Mouse (Mus musculus): Measurements from ENCODE around the gene Snx9.

The Snx9 gene

DNA sequence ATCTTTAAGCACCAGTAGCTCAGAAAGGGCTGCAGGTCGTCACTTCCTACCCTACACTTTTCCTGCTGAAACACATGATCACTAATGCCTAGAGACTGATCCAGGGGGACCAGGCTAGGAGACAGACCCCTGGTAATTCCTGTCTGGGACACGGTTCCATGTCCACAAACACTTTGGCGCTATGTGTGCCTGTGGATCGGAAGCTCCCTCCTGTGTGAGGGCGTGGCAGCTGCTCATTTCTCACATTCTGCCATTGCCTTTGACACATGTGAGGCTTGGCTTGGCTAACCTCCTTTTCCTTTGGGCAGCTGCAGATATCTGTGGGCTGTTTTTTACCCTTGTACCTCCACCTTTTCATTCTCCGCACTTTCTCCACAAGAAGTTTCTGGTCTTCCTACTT is 22.0 kb upstream of the Snx9 start:
- Histone ChIP-seq H3K4me1 (replicated peaks; ENCODE audit: low read depth, low read length) (peaks cover 22% of the 10 kb centered on the region), H3K9me3 (ENCODE audit: low read length) (no peaks in the 10 kb centered on the region), H3K4me3 (replicated peaks; ENCODE audit: low read length) (no peak overlapping the region), H3K36me3 (ENCODE audit: insufficient read depth, low read length) (no peaks in the 10 kb centered on the region), H3K27me3 (ENCODE audit: insufficient read depth, low read length) (no peaks in the 10 kb centered on the region)
- no peak for TF ChIP-seq POU5F1 (IDR thresholded peaks at IDR 0.05; ENCODE audit: borderline replicate concordance, low read length)
- no peak for TF ChIP-seq CTCF (conservative IDR thresholded peaks at IDR 0.05; ENCODE audit: low read length)
- TF ChIP-seq NANOG (IDR thresholded peaks at IDR 0.05; ENCODE audit: borderline replicate concordance, low read length), result no peak

DNA sequence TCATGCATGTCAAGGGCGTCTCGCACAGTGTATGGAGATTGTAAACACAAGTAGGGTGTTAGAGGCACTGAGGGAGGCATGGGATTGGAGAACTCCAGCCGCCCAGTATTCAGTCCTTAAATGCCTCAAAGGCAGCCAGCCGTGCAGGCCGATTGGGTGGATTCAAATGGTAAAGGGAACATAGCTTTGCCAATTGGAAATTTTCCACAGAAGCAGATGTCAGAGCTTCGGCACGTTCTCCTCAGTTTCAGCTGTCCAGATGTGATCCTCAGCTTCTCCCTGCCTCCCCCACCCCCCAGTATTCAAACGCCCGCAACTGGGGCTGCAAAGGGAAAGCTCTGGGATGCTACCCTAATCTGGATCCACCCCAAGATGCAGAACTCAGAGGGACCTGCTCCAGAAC is 21.3 kb upstream of the Snx9 start:
- no peaks in the 10 kb centered on the region for H3K27me3 ChIP-seq (ENCODE audit: insufficient read depth, low read length)
- TF ChIP-seq NANOG (IDR thresholded peaks at IDR 0.05; ENCODE audit: borderline replicate concordance, low read length), result no peak
- TF ChIP-seq POU5F1 (IDR thresholded peaks at IDR 0.05; ENCODE audit: borderline replicate concordance, low read length), result no peak
- TF ChIP-seq CTCF (conservative IDR thresholded peaks at IDR 0.05; ENCODE audit: low read length), result no peak
- peaks cover 22% of the 10 kb centered on the region for H3K4me1 ChIP-seq (replicated peaks; ENCODE audit: low read depth, low read length)
- no peaks in the 10 kb centered on the region for H3K9me3 ChIP-seq (ENCODE audit: low read length)
- no peak overlapping the region for H3K4me3 ChIP-seq (replicated peaks; ENCODE audit: low read length)
- H3K36me3 ChIP-seq (ENCODE audit: insufficient read depth, low read length), result no peaks in the 10 kb centered on the region

- peaks cover 18% of the 10 kb centered on the region for H3K4me1 ChIP-seq (replicated peaks; ENCODE audit: low read depth, low read length)
- no peak overlapping the region for H3K4me3 ChIP-seq (replicated peaks; ENCODE audit: low read length)
- TF ChIP-seq POU5F1 (IDR thresholded peaks at IDR 0.05; ENCODE audit: borderline replicate concordance, low read length) (no peak), CTCF (conservative IDR thresholded peaks at IDR 0.05; ENCODE audit: low read length) (no peak)
- no peaks in the 10 kb centered on the region for H3K9me3 ChIP-seq (ENCODE audit: low read length)
- no peaks in the 10 kb centered on the region for H3K36me3 ChIP-seq (ENCODE audit: insufficient read depth, low read length)
- H3K27me3 ChIP-seq (ENCODE audit: insufficient read depth, low read length), result no peaks in the 10 kb centered on the region
Observed at GRCm38 (mm10) chr17:5822541-5822940, 18.6 kb upstream of the Snx9 start.

GRCm38 (mm10) chr17:5823032-5823431 is 18.1 kb upstream of the Snx9 start:
- no peak overlapping the region for H3K4me3 ChIP-seq (replicated peaks; ENCODE audit: low read length)
- H3K4me1 ChIP-seq (replicated peaks; ENCODE audit: low read depth, low read length), result peaks cover 19% of the 10 kb centered on the region
- TF ChIP-seq NANOG (IDR thresholded peaks at IDR 0.05; ENCODE audit: borderline replicate concordance, low read length) (no peak), POU5F1 (IDR thresholded peaks at IDR 0.05; ENCODE audit: borderline replicate concordance, low read length) (no peak), CTCF (conservative IDR thresholded peaks at IDR 0.05; ENCODE audit: low read length) (no peak)
- H3K36me3 ChIP-seq (ENCODE audit: insufficient read depth, low read length), result no peaks in the 10 kb centered on the region
- no peaks in the 10 kb centered on the region for H3K9me3 ChIP-seq (ENCODE audit: low read length)
- H3K27me3 ChIP-seq (ENCODE audit: insufficient read depth, low read length), result no peaks in the 10 kb centered on the region

DNA sequence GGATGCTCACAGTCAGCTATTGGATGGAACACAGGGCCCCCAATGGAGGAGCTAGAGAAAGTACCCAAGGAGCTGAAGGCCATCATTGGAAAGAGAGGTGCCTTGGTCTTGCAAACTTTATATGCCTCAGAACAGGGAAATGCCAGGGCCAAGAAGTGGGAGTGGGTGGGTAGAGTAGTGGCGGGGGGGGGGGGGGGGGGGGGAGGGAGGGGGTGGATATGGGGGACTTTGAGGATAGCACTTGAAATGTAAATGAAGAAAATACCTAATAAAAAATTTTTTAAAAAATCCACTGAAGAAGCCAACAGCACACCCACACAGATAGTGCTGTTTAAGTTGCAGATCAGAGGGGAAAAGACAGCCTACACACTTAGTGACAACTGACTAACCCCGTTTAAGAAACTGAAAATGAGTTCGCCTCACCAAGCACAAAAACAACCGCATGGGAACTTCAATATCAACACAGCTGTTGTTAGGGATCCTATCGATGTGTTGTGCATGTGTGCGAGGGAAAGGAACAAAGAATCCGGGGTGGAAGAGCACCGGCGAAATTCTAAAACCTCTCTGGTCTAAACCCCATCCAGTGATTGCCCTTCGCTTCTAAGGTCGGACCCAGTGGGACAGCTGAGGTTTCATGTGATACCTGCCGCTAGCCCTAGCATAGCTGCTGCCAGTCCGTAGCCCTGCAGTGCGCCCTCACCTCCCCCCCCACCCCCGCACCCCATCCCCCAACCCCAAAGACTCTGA is 13.1 kb upstream of the Snx9 start:
- Histone ChIP-seq H3K4me3 (replicated peaks; ENCODE audit: low read length) (no peak overlapping the region), H3K36me3 (ENCODE audit: insufficient read depth, low read length) (no peaks in the 10 kb centered on the region), H3K27me3 (ENCODE audit: insufficient read depth, low read length) (no peaks in the 10 kb centered on the region), H3K9me3 (ENCODE audit: low read length) (no peaks in the 10 kb centered on the region), H3K4me1 (replicated peaks; ENCODE audit: low read depth, low read length) (peaks cover 11% of the 10 kb centered on the region)
- TF ChIP-seq NANOG (IDR thresholded peaks at IDR 0.05; ENCODE audit: borderline replicate concordance, low read length) (no peak), POU5F1 (IDR thresholded peaks at IDR 0.05; ENCODE audit: borderline replicate concordance, low read length) (no peak), CTCF (conservative IDR thresholded peaks at IDR 0.05; ENCODE audit: low read length) (no peak)

DNA sequence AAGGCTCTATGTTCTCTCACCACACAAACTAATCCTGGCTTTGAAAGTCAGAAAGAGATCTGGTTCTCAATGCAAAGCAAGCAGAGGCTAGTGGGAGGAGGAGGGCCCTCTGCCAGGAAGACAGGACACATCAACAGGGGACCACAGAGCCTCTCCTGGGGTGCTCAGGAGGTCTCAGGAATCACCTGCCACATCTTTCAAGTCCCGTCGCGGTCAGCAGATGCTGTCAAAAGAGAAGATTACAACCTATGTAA is 12.6 kb upstream of the Snx9 start:
- H3K27me3 ChIP-seq (ENCODE audit: insufficient read depth, low read length), result no peaks in the 10 kb centered on the region
- peaks cover 10% of the 10 kb centered on the region for H3K4me1 ChIP-seq (replicated peaks; ENCODE audit: low read depth, low read length)
- H3K4me3 ChIP-seq (replicated peaks; ENCODE audit: low read length), result no peak overlapping the region
- TF ChIP-seq POU5F1 (IDR thresholded peaks at IDR 0.05; ENCODE audit: borderline replicate concordance, low read length) (no peak), CTCF (conservative IDR thresholded peaks at IDR 0.05; ENCODE audit: low read length) (no peak), NANOG (IDR thresholded peaks at IDR 0.05; ENCODE audit: borderline replicate concordance, low read length) (no peak)
- H3K9me3 ChIP-seq (ENCODE audit: low read length), result no peaks in the 10 kb centered on the region
- H3K36me3 ChIP-seq (ENCODE audit: insufficient read depth, low read length), result no peaks in the 10 kb centered on the region

GRCm38 (mm10) chr17:5828944-5829343 is 12.2 kb upstream of the Snx9 start:
- no peak overlapping the region for H3K4me3 ChIP-seq (replicated peaks; ENCODE audit: low read length)
- H3K9me3 ChIP-seq (ENCODE audit: low read length), result no peaks in the 10 kb centered on the region
- H3K27me3 ChIP-seq (ENCODE audit: insufficient read depth, low read length), result no peaks in the 10 kb centered on the region
- TF ChIP-seq POU5F1 (IDR thresholded peaks at IDR 0.05; ENCODE audit: borderline replicate concordance, low read length) (no peak), NANOG (IDR thresholded peaks at IDR 0.05; ENCODE audit: borderline replicate concordance, low read length) (no peak), CTCF (conservative IDR thresholded peaks at IDR 0.05; ENCODE audit: low read length) (no peak)
- H3K4me1 ChIP-seq (replicated peaks; ENCODE audit: low read depth, low read length), result peaks cover 10% of the 10 kb centered on the region
- H3K36me3 ChIP-seq (ENCODE audit: insufficient read depth, low read length), result peaks cover 1% of the 10 kb centered on the region; the same call in 1 of the 2 replicates

GRCm38 (mm10) chr17:5829930-5830329 is 11.2 kb upstream of the Snx9 start:
- no peak for TF ChIP-seq POU5F1 (IDR thresholded peaks at IDR 0.05; ENCODE audit: borderline replicate concordance, low read length)
- no peak for TF ChIP-seq CTCF (conservative IDR thresholded peaks at IDR 0.05; ENCODE audit: low read length)
- no peak for TF ChIP-seq NANOG (IDR thresholded peaks at IDR 0.05; ENCODE audit: borderline replicate concordance, low read length)
- H3K36me3 ChIP-seq (ENCODE audit: insufficient read depth, low read length), result peaks cover 9% of the 10 kb centered on the region
- H3K4me1 ChIP-seq (replicated peaks; ENCODE audit: low read depth, low read length), result peaks cover 10% of the 10 kb centered on the region
- H3K27me3 ChIP-seq (ENCODE audit: insufficient read depth, low read length), result no peaks in the 10 kb centered on the region
- H3K9me3 ChIP-seq (ENCODE audit: low read length), result no peaks in the 10 kb centered on the region
- no peak overlapping the region for H3K4me3 ChIP-seq (replicated peaks; ENCODE audit: low read length)

GRCm38 (mm10) chr17:5830382-5830781 is 10.7 kb upstream of the Snx9 start:
- Histone ChIP-seq H3K27me3 (ENCODE audit: insufficient read depth, low read length) (no peaks in the 10 kb centered on the region), H3K9me3 (ENCODE audit: low read length) (no peaks in the 10 kb centered on the region), H3K4me3 (replicated peaks; ENCODE audit: low read length) (no peak overlapping the region), H3K4me1 (replicated peaks; ENCODE audit: low read depth, low read length) (peaks cover 10% of the 10 kb centered on the region), H3K36me3 (ENCODE audit: insufficient read depth, low read length) (peaks cover 11% of the 10 kb centered on the region)
- TF ChIP-seq CTCF (conservative IDR thresholded peaks at IDR 0.05; ENCODE audit: low read length) (no peak), NANOG (IDR thresholded peaks at IDR 0.05; ENCODE audit: borderline replicate concordance, low read length) (no peak), POU5F1 (IDR thresholded peaks at IDR 0.05; ENCODE audit: borderline replicate concordance, low read length) (no peak)

All from E14TG2a.4 (cell line).